Mouse (Mus musculus) liver, embryonic 11.5 days (tissue): ENCODE data around the gene Col4a2. TPM values are rescaled to one million over a fixed set of nuclear protein-coding genes. Genes with fewer than 3 reads are reported as not detected.
A peak's percentile ranks its signal among the peaks of the same experiment; 100 is the strongest.
"Not testable (repeated sequence)": the region's sequence is repeated elsewhere in the genome, so short reads cannot be mapped to it uniquely, and the experiment has no call there.

ENCODE experiments used
- ATAC-seq: fragments of 200-750 bp; cut with Nextera tagmentation; replicated peaks from 2 replicates; pipeline ENCODE4 v1.8.0; 2017; ENCODE audit warnings: moderate number of reproducible peaks, mild to moderate bottlenecking, moderate TSS enrichment, moderate library complexity; ENCODE audit not compliant: low FRiP score
- DNase-seq: peaks from one replicate; pipeline ENCODE4 v3.0.0-alpha.2; 2017; ENCODE audit warnings: low spot score
- H3K27ac ChIP-seq: fragments of 300-500 bp; sonication (generic); 2 replicates; pipeline ENCODE4 v1.5.1; 2014; ENCODE audit warnings: mild to moderate bottlenecking, low read depth, low read length, control low read depth
- H3K27me3 ChIP-seq: fragments of 300-500 bp; sonication (generic); replicated peaks from 2 replicates; pipeline ENCODE4 v1.6.1; 2014; ENCODE audit warnings: low read length, mixed read lengths; ENCODE audit not compliant: control insufficient read depth, insufficient read depth
- H3K36me3 ChIP-seq: fragments of 300-500 bp; sonication (generic); 2 replicates; pipeline ENCODE4 v1.6.1; 2014; ENCODE audit warnings: mild to moderate bottlenecking, low read length, moderate library complexity, mixed read lengths; ENCODE audit not compliant: control insufficient read depth, insufficient read depth
- H3K4me1 ChIP-seq: fragments of 300-500 bp; sonication (generic); replicated peaks from 2 replicates; pipeline ENCODE4 v1.6.1; 2014; ENCODE audit warnings: low read length, mixed read lengths; ENCODE audit not compliant: control insufficient read depth, insufficient read depth
- H3K4me2 ChIP-seq: fragments of 300-500 bp; sonication (generic); 2 replicates; pipeline ENCODE4 v1.6.1; 2014; ENCODE audit warnings: mild to moderate bottlenecking, control low read depth, moderate library complexity
- H3K4me3 ChIP-seq: fragments of 300-500 bp; sonication (generic); 2 replicates; pipeline ENCODE4 v1.5.1; 2014; ENCODE audit warnings: low read depth, low read length, control low read depth
- H3K9ac ChIP-seq: fragments of 300-500 bp; sonication (generic); 2 replicates; pipeline ENCODE4 v1.6.1; 2014; ENCODE audit warnings: low read depth, low read length, control low read depth
- H3K9me3 ChIP-seq: fragments of 300-500 bp; sonication (generic); 2 replicates; pipeline ENCODE4 v1.6.1; 2016; ENCODE audit warnings: low read length, inconsistent platforms, mixed read lengths; ENCODE audit not compliant: control insufficient read depth
- WGBS: fragments of 180-500 bp; shearing (Covaris S2); extraction: QIAGEN DNeasy Blood & Tissue Kit; methylation state at CpG from one replicate; pipeline ENCODE4 v1.1.7; 2014; 5-methylcytosine and 5-hydroxymethylcytosine counted together
- polyA plus RNA-seq: library from polyadenylated mRNA; unstranded; fragments of >200 nt; fragmentation: Nextera tagmentation; extraction: Ambion mirVana; gene quantifications from 2 replicates; pipeline ENCODE4 v1.2.1, GENCODE M21; 2014

Col4a2 gene
- polyA plus RNA-seq, 1 experiment from 2014 or later, result 12.2 TPM

DNA sequence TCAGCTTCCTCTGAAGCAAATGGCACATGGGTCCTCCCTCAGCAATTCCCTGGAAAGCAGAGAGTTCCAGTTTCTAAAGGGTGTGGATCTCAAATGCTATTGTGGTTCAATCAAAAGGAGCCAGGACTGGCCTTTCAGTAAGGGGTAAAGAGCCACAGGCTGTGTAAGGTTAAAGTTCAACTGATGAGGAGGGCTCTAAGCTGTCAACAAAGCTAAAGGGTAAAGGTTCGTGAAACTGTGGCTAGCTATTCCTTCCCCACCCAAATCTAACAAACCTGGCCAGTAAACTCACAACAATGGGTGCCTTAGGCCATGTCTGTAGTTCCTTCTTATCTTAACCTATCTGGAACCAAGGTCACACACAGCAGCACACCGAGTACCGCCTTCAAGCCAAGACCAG, 169.3 kb downstream of the Col4a2 start:
- H3K4me1 ChIP-seq, result peaks cover 12% of the 10 kb centered on the region
- no peak overlapping the region for H3K27ac ChIP-seq
- H3K9me3 ChIP-seq, result no peaks in the 10 kb centered on the region
- H3K9ac ChIP-seq, result no peak overlapping the region
- H3K4me2 ChIP-seq, result no peak overlapping the region
- H3K4me3 ChIP-seq, result no peak overlapping the region
- H3K27me3 ChIP-seq, result peaks cover 57% of the 10 kb centered on the region
- ATAC-seq (no peak), DNase-seq (no peak)
- WGBS, result 59% methylated on average over 3 of the region's 3 CpGs
- no peaks in the 10 kb centered on the region for H3K36me3 ChIP-seq

- DNase-seq, result no peak
- Histone ChIP-seq H3K4me1 (peaks cover 9% of the 10 kb centered on the region), H3K4me3 (no peak overlapping the region), H3K4me2 (no peak overlapping the region), H3K27me3 (peaks cover 50% of the 10 kb centered on the region), H3K9ac (no peak overlapping the region), H3K27ac (no peak overlapping the region), H3K36me3 (no peaks in the 10 kb centered on the region), H3K9me3 (no peaks in the 10 kb centered on the region)
- 64% methylated on average over 3 of the region's 3 CpGs for WGBS
- ATAC-seq, result no peak
These were observed 169.9 kb downstream of the Col4a2 start for GRCm38 (mm10) chr8:11482537-11482936.

GRCm38 (mm10) chr8:11486142-11486541, 173.5 kb downstream of the Col4a2 start:
- H3K27me3 ChIP-seq, result peaks cover 27% of the 10 kb centered on the region
- H3K4me1 ChIP-seq, result no peaks in the 10 kb centered on the region
- no peak for ATAC-seq
- H3K4me2 ChIP-seq, result no peak overlapping the region
- 17% methylated on average over 7 of the region's 7 CpGs for whole genome bisulfite sequencing
- H3K4me3 ChIP-seq, result no peak overlapping the region
- no peaks in the 10 kb centered on the region for H3K36me3 ChIP-seq
- no peak overlapping the region for H3K27ac ChIP-seq
- peak; percentile 69 for DNase-seq
- no peak overlapping the region for H3K9ac ChIP-seq
- H3K9me3 ChIP-seq, result no peaks in the 10 kb centered on the region

- no peak overlapping the region for H3K9ac ChIP-seq
- H3K27me3 ChIP-seq, result peaks cover 19% of the 10 kb centered on the region
- 62% methylated on average over 4 of the region's 4 CpGs for WGBS
- ATAC-seq, result no peak
- no peak overlapping the region for H3K4me2 ChIP-seq
- H3K9me3 ChIP-seq, result no peaks in the 10 kb centered on the region
- no peak overlapping the region for H3K4me3 ChIP-seq
- no peak overlapping the region for H3K27ac ChIP-seq
- H3K4me1 ChIP-seq, result no peaks in the 10 kb centered on the region
- no peak for DNase-seq
- no peaks in the 10 kb centered on the region for H3K36me3 ChIP-seq
These were observed 174.6 kb downstream of the Col4a2 start for GRCm38 (mm10) chr8:11487229-11487628.

GRCm38 (mm10) chr8:11492340-11492739, 179.7 kb downstream of the Col4a2 start:
- not testable (repeated sequence) for DNase-seq, H3K4me2 ChIP-seq, H3K9me3 ChIP-seq, H3K36me3 ChIP-seq, H3K4me1 ChIP-seq, H3K4me3 ChIP-seq, H3K27ac ChIP-seq, H3K9ac ChIP-seq, ATAC-seq
- H3K27me3 ChIP-seq, result peaks cover 13% of the 10 kb centered on the region
- WGBS, result 72% methylated on average over 2 of the region's 2 CpGs

GRCm38 (mm10) chr8:11497017-11497990, 184.7 kb downstream of the Col4a2 start, which contains the start of gene Naxd:
Gene Naxd (plus strand): TSS chr8:11497506.
- ATAC-seq (peak; percentile 99), DNase-seq (peak; percentile 91)
- Histone ChIP-seq H3K36me3 (peaks cover 3% of the 10 kb centered on the region; the same call in 1 of the 2 replicates), H3K4me2 (peak within 1 kb of the TSS; percentile 89), H3K4me3 (peak within 1 kb of the TSS; percentile 92), H3K9ac (peak within 1 kb of the TSS; percentile 87), H3K27ac (peak within 1 kb of the TSS; percentile 69), H3K27me3 (no peaks in the 10 kb centered on the region), H3K4me1 (peaks cover 12% of the 10 kb centered on the region), H3K9me3 (no peaks in the 10 kb centered on the region)
- 3% methylated on average over 73 of the region's 73 CpGs for WGBS

DNA sequence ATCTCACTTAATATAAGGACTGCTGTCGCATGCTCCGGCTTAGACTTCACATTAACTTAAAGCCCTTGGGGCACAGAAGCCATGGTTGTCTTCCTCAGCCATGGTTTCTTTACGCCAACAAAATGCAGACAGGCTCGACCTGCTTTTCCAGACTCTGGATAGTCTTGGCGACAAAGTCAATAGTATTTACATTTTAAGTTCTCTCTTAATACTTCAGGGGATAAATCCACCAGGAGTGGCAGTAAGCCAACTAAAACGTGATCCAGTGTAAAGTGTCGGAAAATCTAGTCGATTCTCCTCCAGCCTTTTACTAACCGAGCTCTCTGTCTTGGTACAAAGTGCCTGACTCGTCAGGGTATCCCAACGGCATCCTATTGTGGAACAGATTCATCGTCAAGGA, 185.7 kb downstream of the Col4a2 start:
- Histone ChIP-seq H3K4me3 (peak overlapping the region; percentile 92), H3K27ac (no peak overlapping the region), H3K4me1 (peaks cover 12% of the 10 kb centered on the region), H3K9ac (peak overlapping the region; percentile 87), H3K4me2 (peak overlapping the region; percentile 89), H3K36me3 (peaks cover 8% of the 10 kb centered on the region), H3K9me3 (no peaks in the 10 kb centered on the region), H3K27me3 (no peaks in the 10 kb centered on the region)
- no peak for ATAC-seq
- DNase-seq, result no peak
- WGBS, result 66% methylated on average over 12 of the region's 12 CpGs
